Mouse (Mus musculus): ENCODE measurements around the gene Gpr88. TPM values are rescaled to one million over a fixed set of nuclear protein-coding genes. Genes with fewer than 3 reads are reported as not detected.
"Not testable (repeated sequence)": the region's sequence is repeated elsewhere in the genome, so short reads cannot be mapped to it uniquely, and the experiment has no call there.

Gene Gpr88
- polyA plus RNA-seq, 1 experiment from 2014 or later = 0.65 TPM

- Histone ChIP-seq H3K27me3 (ENCODE audit: control insufficient read depth, insufficient read depth, low read length) (no peaks in the 10 kb centered on the region), H3K9me3 (ENCODE audit: control insufficient read depth, low read length) (no peaks in the 10 kb centered on the region), H3K4me3 (ENCODE audit: low read length) (no peak overlapping the region), H3K9ac (ENCODE audit: low read depth, low read length) (no peak overlapping the region), H3K4me2 (replicated peaks; ENCODE audit: low read depth, low read length) (no peak overlapping the region), H3K27ac (ENCODE audit: low read depth, low read length) (no peak overlapping the region), H3K4me1 (ENCODE audit: control insufficient read depth, insufficient read depth, low read length) (no peaks in the 10 kb centered on the region), H3K36me3 (ENCODE audit: control insufficient read depth, insufficient read depth, low read length) (no peaks in the 10 kb centered on the region)
- ATAC-seq (ENCODE audit: low FRiP score, low TSS enrichment) = no peak
- WGBS = 91% methylated on average over 4 of the region's 4 CpGs
Measured at GRCm38 (mm10) chr3:116229336-116229735, 24.0 kb downstream of the Gpr88 start.

GRCm38 (mm10) chr3:116228360-116229245, 24.7 kb downstream of the Gpr88 start:
- Histone ChIP-seq H3K4me1 (ENCODE audit: control insufficient read depth, insufficient read depth, low read length) (no peaks in the 10 kb centered on the region), H3K4me2 (replicated peaks; ENCODE audit: low read depth, low read length) (no peak overlapping the region), H3K9me3 (ENCODE audit: control insufficient read depth, low read length) (no peaks in the 10 kb centered on the region), H3K4me3 (ENCODE audit: low read length) (no peak overlapping the region), H3K27ac (ENCODE audit: low read depth, low read length) (no peak overlapping the region), H3K9ac (ENCODE audit: low read depth, low read length) (no peak overlapping the region), H3K36me3 (ENCODE audit: control insufficient read depth, insufficient read depth, low read length) (no peaks in the 10 kb centered on the region), H3K27me3 (ENCODE audit: control insufficient read depth, insufficient read depth, low read length) (no peaks in the 10 kb centered on the region)
- 68% methylated on average over 11 of the region's 11 CpGs for WGBS
- ATAC-seq (ENCODE audit: low FRiP score, low TSS enrichment) = no peak

GRCm38 (mm10) chr3:116227383-116227782, 25.9 kb downstream of the Gpr88 start:
- ATAC-seq (ENCODE audit: low FRiP score, low TSS enrichment) = no peak
- 83% methylated on average over 5 of the region's 5 CpGs for WGBS
- H3K27ac ChIP-seq (ENCODE audit: low read depth, low read length) = no peak overlapping the region
- no peaks in the 10 kb centered on the region for H3K4me1 ChIP-seq (ENCODE audit: control insufficient read depth, insufficient read depth, low read length)
- H3K4me3 ChIP-seq (ENCODE audit: low read length) = no peak overlapping the region
- H3K9ac ChIP-seq (ENCODE audit: low read depth, low read length) = no peak overlapping the region
- H3K36me3 ChIP-seq (ENCODE audit: control insufficient read depth, insufficient read depth, low read length) = no peaks in the 10 kb centered on the region
- no peaks in the 10 kb centered on the region for H3K27me3 ChIP-seq (ENCODE audit: control insufficient read depth, insufficient read depth, low read length)
- no peak overlapping the region for H3K4me2 ChIP-seq (replicated peaks; ENCODE audit: low read depth, low read length)
- no peaks in the 10 kb centered on the region for H3K9me3 ChIP-seq (ENCODE audit: control insufficient read depth, low read length)

- no peak overlapping the region for H3K4me2 ChIP-seq (replicated peaks; ENCODE audit: low read depth, low read length)
- H3K27ac ChIP-seq (ENCODE audit: low read depth, low read length) = no peak overlapping the region
Measured at GRCm38 (mm10) chr3:116226915-116227314, 26.4 kb downstream of the Gpr88 start.

GRCm38 (mm10) chr3:116222511-116223243, 30.6 kb downstream of the Gpr88 start:
- H3K4me1 ChIP-seq (ENCODE audit: control insufficient read depth, insufficient read depth, low read length) = 0 out of 2 replicates have a peak, but pooled peaks cover 2% of the 10 kb centered on the region
- H3K27me3 ChIP-seq (ENCODE audit: control insufficient read depth, insufficient read depth, low read length) = no peaks in the 10 kb centered on the region
- no peak overlapping the region for H3K27ac ChIP-seq (ENCODE audit: low read depth, low read length)
- 44% methylated on average over 17 of the region's 17 CpGs for WGBS
- H3K36me3 ChIP-seq (ENCODE audit: control insufficient read depth, insufficient read depth, low read length) = no peaks in the 10 kb centered on the region
- H3K4me3 ChIP-seq (ENCODE audit: low read length) = peak overlapping the region; percentile 2; the same call in 1 of the 2 replicates
- ATAC-seq (ENCODE audit: low FRiP score, low TSS enrichment) = no peak
- H3K9ac ChIP-seq (ENCODE audit: low read depth, low read length) = no peak overlapping the region
- no peaks in the 10 kb centered on the region for H3K9me3 ChIP-seq (ENCODE audit: control insufficient read depth, low read length)
- H3K4me2 ChIP-seq (replicated peaks; ENCODE audit: low read depth, low read length) = no peak overlapping the region; the same call in 1 of the 2 replicates

More at GRCm38 (mm10) chr3:116226915-116227314, 26.4 kb downstream of the Gpr88 start:
- Histone ChIP-seq H3K36me3 (ENCODE audit: control insufficient read depth, insufficient read depth, low read length) (no peaks in the 10 kb centered on the region), H3K4me3 (ENCODE audit: low read length) (no peak overlapping the region), H3K9ac (ENCODE audit: low read depth, low read length) (no peak overlapping the region), H3K27me3 (ENCODE audit: control insufficient read depth, insufficient read depth, low read length) (no peaks in the 10 kb centered on the region), H3K4me1 (ENCODE audit: control insufficient read depth, insufficient read depth, low read length) (0 out of 2 replicates have a peak, but pooled peaks cover 2% of the 10 kb centered on the region), H3K9me3 (ENCODE audit: control insufficient read depth, low read length) (no peaks in the 10 kb centered on the region)
- 92% methylated on average over 6 of the region's 6 CpGs for WGBS
- ATAC-seq (ENCODE audit: low FRiP score, low TSS enrichment) = no peak

- no peaks in the 10 kb centered on the region for H3K36me3 ChIP-seq (ENCODE audit: control insufficient read depth, insufficient read depth, low read length)
- H3K4me1 ChIP-seq (ENCODE audit: control insufficient read depth, insufficient read depth, low read length) = 0 out of 2 replicates have a peak, but pooled peaks cover 2% of the 10 kb centered on the region
- no peak overlapping the region for H3K4me2 ChIP-seq (replicated peaks; ENCODE audit: low read depth, low read length)
- H3K4me3 ChIP-seq (ENCODE audit: low read length) = no peak overlapping the region
- H3K9ac ChIP-seq (ENCODE audit: low read depth, low read length) = no peak overlapping the region
- H3K27me3 ChIP-seq (ENCODE audit: control insufficient read depth, insufficient read depth, low read length) = no peaks in the 10 kb centered on the region
- 0 out of 2 replicates have a peak, but pooled peaks have one; percentile 46 for ATAC-seq (ENCODE audit: low FRiP score, low TSS enrichment)
- H3K9me3 ChIP-seq (ENCODE audit: control insufficient read depth, low read length) = no peaks in the 10 kb centered on the region
- peak overlapping the region; percentile 12; the same call in 1 of the 2 replicates for H3K27ac ChIP-seq (ENCODE audit: low read depth, low read length)
- WGBS = 24% methylated on average over 3 of the region's 3 CpGs
Measured at GRCm38 (mm10) chr3:116221686-116222010, 31.7 kb downstream of the Gpr88 start.

GRCm38 (mm10) chr3:116220980-116221685, 32.2 kb downstream of the Gpr88 start:
- Histone ChIP-seq H3K4me2 (replicated peaks; ENCODE audit: low read depth, low read length) (no peak overlapping the region), H3K4me3 (ENCODE audit: low read length) (no peak overlapping the region), H3K4me1 (ENCODE audit: control insufficient read depth, insufficient read depth, low read length) (0 out of 2 replicates have a peak, but pooled peaks cover 2% of the 10 kb centered on the region), H3K27me3 (ENCODE audit: control insufficient read depth, insufficient read depth, low read length) (no peaks in the 10 kb centered on the region), H3K27ac (ENCODE audit: low read depth, low read length) (peak overlapping the region; percentile 4; the same call in 1 of the 2 replicates), H3K36me3 (ENCODE audit: control insufficient read depth, insufficient read depth, low read length) (no peaks in the 10 kb centered on the region), H3K9me3 (ENCODE audit: control insufficient read depth, low read length) (no peaks in the 10 kb centered on the region), H3K9ac (ENCODE audit: low read depth, low read length) (no peak overlapping the region)
- 61% methylated on average over 6 of the region's 6 CpGs for WGBS
- no peak for ATAC-seq (ENCODE audit: low FRiP score, low TSS enrichment)

- H3K27ac ChIP-seq (ENCODE audit: low read depth, low read length); H3K9me3 ChIP-seq (ENCODE audit: control insufficient read depth, low read length); H3K27me3 ChIP-seq (ENCODE audit: control insufficient read depth, insufficient read depth, low read length); H3K9ac ChIP-seq (ENCODE audit: low read depth, low read length); H3K4me1 ChIP-seq (ENCODE audit: control insufficient read depth, insufficient read depth, low read length); ATAC-seq (ENCODE audit: low FRiP score, low TSS enrichment); H3K4me3 ChIP-seq (ENCODE audit: low read length); H3K4me2 ChIP-seq (replicated peaks; ENCODE audit: low read depth, low read length); H3K36me3 ChIP-seq (ENCODE audit: control insufficient read depth, insufficient read depth, low read length): not testable (repeated sequence)
- 76% methylated on average over 6 of the region's 6 CpGs for WGBS
Measured at GRCm38 (mm10) chr3:116217398-116217797, 35.9 kb downstream of the Gpr88 start.

All from kidney, embryonic 14.5 days (tissue).